Mouse (Mus musculus) C2C12 (cell line): ENCODE measurements around the gene Enoph1.

ENCODE experiments used
- CTCF ChIP-seq: IDR thresholded peaks from one replicate; pipeline ENCODE4 v1.5.1; 2011; ENCODE audit not compliant: control insufficient read depth, insufficient read depth, insufficient read length
- FOSL1 ChIP-seq: IDR thresholded peaks from one replicate; pipeline ENCODE4 v1.8.0; 2011; ENCODE audit warnings: mild to moderate bottlenecking, low read length; ENCODE audit not compliant: poor library complexity, insufficient read depth, severe bottlenecking
- MAX ChIP-seq: IDR thresholded peaks from one replicate; pipeline ENCODE4 v1.6.1; 2011; ENCODE audit warnings: mild to moderate bottlenecking, control low read depth
- MYOD1 ChIP-seq: IDR thresholded peaks from one replicate; pipeline ENCODE4 v1.6.1; 2011; ENCODE audit warnings: low read depth; ENCODE audit not compliant: control insufficient read depth, insufficient read length
- MYOG ChIP-seq: IDR thresholded peaks from one replicate; pipeline ENCODE4 v1.6.1; 2011; ENCODE audit not compliant: control insufficient read depth, insufficient read length; ENCODE audit errors: extremely low read depth

GRCm38 (mm10) chr5:100043361-100043760 lies 3.6 kb downstream of the Enoph1 start:
- TF ChIP-seq CTCF = no peak
- TF ChIP-seq MAX = no peak
- TF ChIP-seq MYOD1 = no peak
- no peak for TF ChIP-seq FOSL1
- TF ChIP-seq MYOG = no peak
